Mouse (Mus musculus) CD4-positive naive resting alpha-beta T cell, adult 76 days (primary cell): ENCODE results near the gene Naip1. TPM values are rescaled to one million over a fixed set of nuclear protein-coding genes. Genes with fewer than 3 reads are reported as not detected.

Experiments used
- total RNA-seq: library from RNA; stranded (reverse); gene quantifications from one replicate; pipeline ENCODE4 v1.2.4, GENCODE M21; 2023

Naip1 gene
- total RNA-seq = not detected

GRCm38 (mm10) chr13:100452415-100453127 is at the start of gene Naip1:
Gene Naip1 (minus strand): TSS chr13:100452869.

DNA sequence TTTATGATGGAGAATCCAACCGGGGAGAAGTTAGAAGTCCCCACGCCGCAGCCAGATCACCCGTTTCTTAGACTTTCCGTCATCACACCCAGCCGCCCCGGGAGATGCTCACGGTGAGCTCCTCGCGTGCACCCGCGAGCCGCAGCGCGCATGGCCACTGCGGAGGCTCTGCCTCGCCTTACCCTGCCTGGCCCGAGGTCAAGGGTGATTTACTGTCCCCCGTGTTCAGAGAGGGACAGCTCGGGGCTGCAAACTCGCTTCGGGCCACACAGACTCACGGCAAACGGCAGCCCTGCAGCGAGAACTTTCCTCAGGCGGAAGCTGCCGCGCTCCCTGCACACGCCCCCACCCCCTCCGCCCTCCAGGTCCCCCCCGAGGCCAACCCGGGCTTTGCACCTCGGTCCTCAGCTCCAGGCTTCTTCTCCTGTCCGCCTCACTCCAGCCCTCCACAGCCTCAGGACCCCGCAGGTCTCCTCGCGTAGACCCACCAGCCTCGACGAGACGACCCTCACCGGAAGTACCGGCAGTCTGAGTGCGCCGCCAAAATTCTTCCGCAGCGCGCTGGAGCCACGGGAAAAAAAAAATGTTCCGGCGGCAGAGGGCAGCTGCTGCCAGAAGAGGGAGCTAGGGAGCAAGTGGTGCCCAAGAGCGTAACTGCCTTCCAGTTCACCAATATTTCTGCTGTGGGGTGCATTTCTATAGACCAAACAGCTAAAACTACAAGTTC is 39.6 kb upstream of the Naip1 start, which contains the start of gene Gtf2h2:
Gene Gtf2h2 (minus strand): TSS at position 519 of the 727 bp plus-strand sequence.

Other genes starting within 250 kb of the Naip1 start
- gene Naip5, start 206.5 kb downstream of the Naip1 start, total RNA-seq = 1.4 TPM
- gene Naip6, start 135.2 kb downstream of the Naip1 start, total RNA-seq = 0.64 TPM
- 40.6 TPM for gene Gtf2h2, start 39.7 kb upstream of the Naip1 start, total RNA-seq
- gene Ocln, start 99.8 kb upstream of the Naip1 start, total RNA-seq = not detected
- gene Marveld2, start 164.1 kb upstream of the Naip1 start, total RNA-seq = 3.1 TPM
- gene Ak6, start 198.1 kb upstream of the Naip1 start, total RNA-seq = 59.6 TPM
- gene Rad17, start 198.2 kb upstream of the Naip1 start, total RNA-seq = 21.3 TPM
- gene Taf9, start 198.7 kb upstream of the Naip1 start, total RNA-seq = 10.1 TPM
- 12.8 TPM for gene Ccdc125, start 216.8 kb upstream of the Naip1 start, total RNA-seq